Mouse (Mus musculus) hindbrain, postnatal 0 days (tissue): ENCODE results near the gene Ptgr1. TPM values are rescaled to one million over a fixed set of nuclear protein-coding genes. Genes with fewer than 3 reads are reported as not detected.
A peak's percentile ranks its signal among the peaks of the same experiment; 100 is the strongest.

ENCODE experiments used
- ATAC-seq: fragments of 200-750 bp; cut with Nextera tagmentation; 2 replicates; pipeline ENCODE4 v1.8.0; 2017; ENCODE audit warnings: mild to moderate bottlenecking, moderate TSS enrichment, moderate library complexity
- DNase-seq: peaks from one replicate; pipeline ENCODE4 v3.0.0-alpha.2; 2015; ENCODE audit warnings: low spot score
- H3K27ac ChIP-seq: fragments of 300-500 bp; sonication (generic); 2 replicates; pipeline ENCODE4 v1.5.1; 2014; ENCODE audit warnings: mild to moderate bottlenecking
- H3K27me3 ChIP-seq: fragments of 300-500 bp; sonication (generic); 2 replicates; pipeline ENCODE4 v1.6.1; 2014; ENCODE audit warnings: low read length, mixed read lengths; ENCODE audit not compliant: insufficient read depth
- H3K36me3 ChIP-seq: fragments of 300-500 bp; sonication (generic); 2 replicates; pipeline ENCODE4 v1.6.1; 2014; ENCODE audit warnings: low read length, mixed read lengths; ENCODE audit not compliant: insufficient read depth
- H3K4me1 ChIP-seq: fragments of 300-500 bp; sonication (generic); 2 replicates; pipeline ENCODE4 v1.6.1; 2014; ENCODE audit warnings: antibody characterized with exemption, low read length, mixed read lengths; ENCODE audit not compliant: insufficient read depth
- H3K4me2 ChIP-seq: fragments of 300-500 bp; sonication (generic); 2 replicates; pipeline ENCODE4 v1.6.1; 2014; ENCODE audit warnings: low read depth, mild to moderate bottlenecking, low read length, moderate library complexity, mixed read lengths
- H3K4me3 ChIP-seq: fragments of 300-500 bp; sonication (generic); 2 replicates; pipeline ENCODE4 v1.5.1; 2014; ENCODE audit warnings: low read length
- H3K9ac ChIP-seq: fragments of 300-500 bp; sonication (generic); replicated peaks from 2 replicates; pipeline ENCODE4 v1.6.1; 2014; ENCODE audit warnings: mild to moderate bottlenecking, low read length, moderate library complexity, mixed read lengths
- H3K9me3 ChIP-seq: fragments of 300-500 bp; sonication (generic); 2 replicates; pipeline ENCODE4 v1.6.1; 2016; ENCODE audit warnings: low read length, mixed read lengths
- CTCF ChIP-seq: IDR thresholded peaks from 2 replicates; pipeline ENCODE4 v1.5.1; 2016; ENCODE audit warnings: antibody characterized with exemption, control low read depth, low read depth
- WGBS: fragments of 180-500 bp; shearing (Covaris S2); extraction: QIAGEN DNeasy Blood & Tissue Kit; methylation state at CpG from one replicate; pipeline ENCODE4 v1.1.7; 2014; 5-methylcytosine and 5-hydroxymethylcytosine counted together
- polyA plus RNA-seq: library from polyadenylated mRNA; unstranded; fragments of >200 nt; fragmentation: Nextera tagmentation; extraction: Ambion mirVana; gene quantifications from 2 replicates; pipeline ENCODE4 v1.2.1, GENCODE M21; 2015
- total RNA-seq: library from RNA; depleted of rRNA; stranded (reverse); fragments of >200 nt; gene quantifications from 2 replicates; pipeline ENCODE4 v1.2.3, GENCODE M21; 2014

The Ptgr1 gene
- total and polyA plus RNA-seq, 2 experiments from 2014 or later, result 1.3 to 5.6 TPM

DNA sequence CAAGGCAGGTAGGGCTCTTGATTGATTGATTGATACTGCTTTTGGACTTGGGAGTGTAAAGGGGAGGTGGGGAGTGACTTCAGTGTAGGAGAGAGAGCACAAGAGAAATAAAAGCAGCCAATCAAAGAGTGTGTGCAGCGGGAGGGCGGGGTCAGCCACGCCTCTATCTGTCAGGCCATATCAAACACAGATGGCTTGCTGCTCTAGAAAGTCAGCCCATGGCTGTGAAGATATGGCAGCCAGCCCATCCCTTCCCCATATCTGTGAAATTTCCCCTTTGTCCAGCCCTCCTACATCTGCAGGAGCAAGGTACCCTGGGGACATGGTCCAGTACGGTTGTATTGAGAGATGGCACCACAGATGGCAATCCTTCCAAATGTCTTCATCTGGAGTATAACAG is 16.2 kb downstream of the Ptgr1 start:
- H3K4me3 ChIP-seq, result no peak overlapping the region
- no peak for TF ChIP-seq CTCF
- H3K27ac ChIP-seq, result no peak overlapping the region
- no peak for DNase-seq
- WGBS, result 74% methylated on average over 4 of the region's 4 CpGs
- no peaks in the 10 kb centered on the region for H3K4me1 ChIP-seq
- H3K9ac ChIP-seq, result no peak overlapping the region
- 0 out of 2 replicates have a peak, but pooled peaks have one; percentile 35 for ATAC-seq
- no peaks in the 10 kb centered on the region for H3K9me3 ChIP-seq
- no peaks in the 10 kb centered on the region for H3K36me3 ChIP-seq
- H3K4me2 ChIP-seq, result no peak overlapping the region
- no peaks in the 10 kb centered on the region for H3K27me3 ChIP-seq

DNA sequence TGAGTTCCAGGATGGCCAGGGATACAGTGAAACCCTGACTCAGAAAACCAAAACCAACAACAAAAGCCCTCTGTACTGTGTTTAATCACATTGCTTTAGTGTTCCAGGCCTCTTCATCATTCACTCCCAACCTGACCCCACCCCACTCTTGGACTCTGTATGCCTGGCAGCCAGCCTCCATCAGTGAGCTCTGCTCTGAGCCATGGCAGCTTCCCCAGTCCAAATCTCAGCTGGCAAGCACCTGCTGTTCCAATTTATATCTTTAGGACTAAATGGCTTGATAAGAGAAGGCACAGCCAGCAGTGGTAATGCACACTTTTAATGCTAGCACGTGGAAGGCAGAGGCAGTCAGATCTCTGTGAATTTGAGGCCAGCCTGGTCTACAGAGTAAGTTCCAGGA is 21.8 kb downstream of the Ptgr1 start:
- Histone ChIP-seq H3K4me3 (no peak overlapping the region), H3K4me2 (no peak overlapping the region), H3K4me1 (no peaks in the 10 kb centered on the region), H3K27ac (no peak overlapping the region), H3K9ac (no peak overlapping the region), H3K9me3 (no peaks in the 10 kb centered on the region), H3K27me3 (no peaks in the 10 kb centered on the region), H3K36me3 (no peaks in the 10 kb centered on the region)
- ATAC-seq (no peak), DNase-seq (no peak)
- WGBS, result 87% methylated on average over 1 of the region's 1 CpGs
- no peak for TF ChIP-seq CTCF

DNA sequence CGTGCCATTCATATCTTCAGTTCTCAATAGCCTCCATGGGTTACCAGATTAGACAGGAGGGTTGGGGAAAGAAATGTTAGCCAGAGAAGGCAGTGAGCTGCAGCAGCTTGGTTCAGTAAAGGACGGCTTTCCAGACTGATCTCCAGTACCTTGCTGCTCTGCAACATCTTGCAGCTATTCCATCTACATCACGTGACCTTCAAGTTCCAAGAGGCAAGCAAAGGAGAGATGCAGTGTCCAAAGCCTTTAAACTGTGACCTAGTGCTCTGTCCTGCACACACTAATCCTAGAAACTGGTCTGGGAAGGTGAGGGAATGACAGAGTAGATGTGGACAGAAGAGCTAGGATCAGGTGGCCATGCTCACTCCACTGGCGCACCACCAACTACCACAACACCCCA is 23.6 kb downstream of the Ptgr1 start:
- Histone ChIP-seq H3K27ac (no peak overlapping the region), H3K4me3 (no peak overlapping the region), H3K9ac (no peak overlapping the region), H3K4me2 (no peak overlapping the region), H3K4me1 (no peaks in the 10 kb centered on the region), H3K9me3 (no peaks in the 10 kb centered on the region), H3K27me3 (no peaks in the 10 kb centered on the region), H3K36me3 (no peaks in the 10 kb centered on the region)
- TF ChIP-seq CTCF, result no peak
- WGBS, result 96% methylated on average over 4 of the region's 4 CpGs
- DNase-seq, result no peak
- no peak for ATAC-seq

DNA sequence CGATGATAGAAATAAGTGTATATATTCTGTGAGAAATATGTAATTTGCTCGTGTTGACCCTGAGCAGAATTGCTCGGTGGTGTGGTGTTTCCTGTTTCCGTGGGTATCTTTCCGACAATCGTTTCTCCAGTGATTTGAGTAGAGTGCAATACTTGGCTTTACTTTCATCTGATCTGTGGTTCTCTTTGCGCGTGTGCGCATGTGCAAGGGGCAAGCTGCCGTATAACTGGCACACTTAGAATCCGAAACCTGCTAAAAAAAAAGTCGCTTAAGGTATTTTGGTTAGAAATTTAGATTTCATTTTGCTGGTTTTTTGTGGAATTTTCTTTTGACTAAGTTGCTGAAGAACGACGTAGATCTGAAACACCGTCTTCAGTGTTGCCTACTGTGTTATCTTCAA is 25.2 kb downstream of the Ptgr1 start:
- Histone ChIP-seq H3K27me3 (no peaks in the 10 kb centered on the region), H3K4me2 (no peak overlapping the region), H3K36me3 (peaks cover 9% of the 10 kb centered on the region; the same call in 1 of the 2 replicates), H3K27ac (no peak overlapping the region), H3K4me3 (no peak overlapping the region), H3K9me3 (no peaks in the 10 kb centered on the region), H3K9ac (no peak overlapping the region), H3K4me1 (no peaks in the 10 kb centered on the region)
- ATAC-seq, result no peak
- DNase-seq, result no peak
- TF ChIP-seq CTCF, result no peak
- 96% methylated on average over 15 of the region's 15 CpGs for WGBS

DNA sequence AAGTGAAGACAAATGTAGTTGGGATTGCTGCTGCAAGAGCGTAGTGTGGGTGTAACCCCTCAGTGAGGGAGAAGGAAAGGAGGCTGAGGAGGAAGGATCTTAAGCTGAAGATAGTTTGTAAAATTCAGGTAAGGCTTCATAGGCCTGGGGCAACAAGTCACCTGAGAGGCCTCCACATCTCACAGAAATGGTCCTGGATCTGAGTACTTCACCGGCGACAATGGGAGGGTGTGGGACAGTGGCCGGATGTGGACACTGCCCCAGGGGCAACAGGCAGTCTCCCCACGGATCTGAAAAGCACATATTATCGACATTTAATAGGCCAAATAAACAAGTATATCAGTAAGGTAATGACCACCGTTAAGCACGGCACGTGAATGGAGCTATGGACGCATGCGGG is 34.3 kb downstream of the Ptgr1 start:
- Histone ChIP-seq H3K9me3 (no peaks in the 10 kb centered on the region), H3K27ac (no peak overlapping the region), H3K9ac (no peak overlapping the region), H3K36me3 (peaks cover 18% of the 10 kb centered on the region; the same call in 1 of the 2 replicates), H3K27me3 (no peaks in the 10 kb centered on the region), H3K4me1 (no peaks in the 10 kb centered on the region), H3K4me3 (no peak overlapping the region), H3K4me2 (no peak overlapping the region)
- WGBS, result 90% methylated on average over 11 of the region's 11 CpGs
- TF ChIP-seq CTCF, result no peak
- DNase-seq (no peak), ATAC-seq (0 out of 2 replicates have a peak, but pooled peaks have one; percentile 32)

DNA sequence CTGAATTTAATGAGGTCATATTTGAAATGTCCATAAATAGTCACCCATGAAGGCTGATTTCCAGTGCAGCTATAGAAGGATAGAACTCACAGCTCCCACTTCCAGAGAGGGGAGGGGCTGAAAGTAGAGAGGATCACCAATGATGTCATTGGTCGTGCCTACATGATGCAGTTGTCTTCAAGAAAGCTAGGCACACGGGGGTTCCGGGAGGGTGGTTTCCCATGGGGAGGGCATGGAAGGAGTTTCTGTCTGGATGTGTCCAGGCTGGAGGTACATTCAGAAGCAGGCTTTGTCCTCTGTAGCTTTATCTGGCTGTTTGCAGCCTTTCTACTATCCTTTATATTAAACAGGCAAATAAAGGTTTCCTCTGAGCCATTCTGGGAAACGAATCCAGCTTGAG is 38.5 kb downstream of the Ptgr1 start:
- no peaks in the 10 kb centered on the region for H3K9me3 ChIP-seq

DNA sequence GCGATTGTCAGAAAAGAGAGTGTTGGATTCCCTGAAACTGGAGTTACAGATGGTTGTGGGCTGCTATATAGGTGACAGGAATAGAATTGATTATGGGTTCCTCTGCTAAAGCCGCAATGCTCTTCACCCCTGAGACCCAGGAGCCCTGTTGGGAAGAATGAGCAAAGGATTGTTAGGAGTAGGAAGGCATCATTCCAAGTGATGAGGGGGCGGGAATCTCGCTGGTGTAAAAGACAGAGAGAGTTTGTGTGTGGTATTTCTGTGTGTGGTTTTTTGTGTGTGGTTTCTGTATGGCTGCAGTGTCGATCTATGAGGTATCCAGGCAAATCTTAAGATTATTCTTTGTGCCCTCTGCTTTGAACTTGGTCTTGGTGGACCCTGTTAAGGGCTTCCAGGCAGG is 42.2 kb downstream of the Ptgr1 start:
- no peak overlapping the region for H3K27ac ChIP-seq
- DNase-seq, result no peak
- H3K4me1 ChIP-seq, result peaks cover 4% of the 10 kb centered on the region
- no peaks in the 10 kb centered on the region for H3K9me3 ChIP-seq
- 66% methylated on average over 5 of the region's 5 CpGs for WGBS
- no peaks in the 10 kb centered on the region for H3K27me3 ChIP-seq
- TF ChIP-seq CTCF, result no peak
- peak overlapping the region; percentile 69; the same call in 1 of the 2 replicates for H3K9ac ChIP-seq
- ATAC-seq, result no peak
- no peaks in the 10 kb centered on the region for H3K36me3 ChIP-seq
- peak overlapping the region; percentile 89 for H3K4me2 ChIP-seq
- H3K4me3 ChIP-seq, result peak overlapping the region; percentile 80

More for the DNA sequence above, 38.5 kb downstream of the Ptgr1 start:
- ATAC-seq (no peak), DNase-seq (no peak)
- no peak for TF ChIP-seq CTCF
- no peak overlapping the region for H3K4me3 ChIP-seq
- no peak overlapping the region for H3K4me2 ChIP-seq
- H3K36me3 ChIP-seq, result peaks cover 4% of the 10 kb centered on the region; the same call in 1 of the 2 replicates
- H3K27ac ChIP-seq, result no peak overlapping the region
- H3K27me3 ChIP-seq, result no peaks in the 10 kb centered on the region
- no peaks in the 10 kb centered on the region; the same call in none of the 2 replicates for H3K4me1 ChIP-seq
- 87% methylated on average over 4 of the region's 4 CpGs for WGBS
- H3K9ac ChIP-seq, result no peak overlapping the region
